35 mouse cellular contexts compared by ENCODE assay signal in genomic region chr4:148638302-148638701, GRCm38 (mm10). TPM values are rescaled to one million over a fixed set of nuclear protein-coding genes. Genes with fewer than 3 reads are reported as not detected.
A peak's percentile ranks its signal among the peaks of the same experiment; 100 is the strongest.
DNase-seq lines count a peak whose midpoint lies in the region; ATAC-seq and TF ChIP-seq lines count a peak whose summit lies in the region.
"Had no signal": no experiment of that assay in that cellular context is flagged by ENCODE, and none has a peak within 500 bp of the region (broad histone marks: within the 10 kb centered on the region; RNA-seq: fewer than 3 reads in every experiment).

No protein-coding gene starts in this region.

- no peak for ATAC-seq in intestine, embryonic 15.5 days
- no peak; the same call in 1 of the 2 replicates for ATAC-seq in intestine, embryonic 16.5 days
- ATAC-seq in lung, postnatal 0 days: peak; percentile 53; the same call in 1 of the 2 replicates
- ATAC-seq in megakaryocyte-erythroid progenitor cell, adult 5-6 weeks (replicated peaks; ENCODE audit: low FRiP score, low TSS enrichment, poor library complexity, severe bottlenecking): peak; percentile 67
- ATAC-seq: forebrain, embryonic 15.5 days; midbrain, embryonic 16.5 days had no signal

- no peaks in the 10 kb centered on the region for H3K27me3 ChIP-seq in intestine, embryonic 15.5 days (replicated peaks)
- H3K27me3 ChIP-seq in intestine, embryonic 16.5 days (replicated peaks; ENCODE audit: control insufficient read depth, insufficient read depth, low read length): no peaks in the 10 kb centered on the region
- H3K27me3 ChIP-seq in lung, postnatal 0 days (replicated peaks; ENCODE audit: insufficient read depth, low read length): no peaks in the 10 kb centered on the region
- H3K27me3 ChIP-seq: embryonic facial prominence, embryonic 13.5 days; forebrain, embryonic 15.5 days; heart, embryonic 13.5 days; limb, embryonic 15.5 days; liver, embryonic 13.5 days; stomach, embryonic 15.5 days had no signal

- no peaks in the 10 kb centered on the region for H3K9me3 ChIP-seq in intestine, embryonic 15.5 days
- no peaks in the 10 kb centered on the region for H3K9me3 ChIP-seq in intestine, embryonic 16.5 days (ENCODE audit: control insufficient read depth, low read length)
- H3K9me3 ChIP-seq in lung, postnatal 0 days (ENCODE audit: low read length): no peaks in the 10 kb centered on the region
- H3K9me3 ChIP-seq: embryonic facial prominence, embryonic 13.5 days; forebrain, embryonic 10.5 days; forebrain, embryonic 15.5 days; heart, embryonic 13.5 days; limb, embryonic 10.5 days; limb, embryonic 15.5 days; liver, embryonic 13.5 days; stomach, embryonic 15.5 days had no signal

- TF ChIP-seq CTCF in lung, postnatal 0 days (IDR thresholded peaks at IDR 0.05): no peak
- no peak for TF ChIP-seq CTCF in brain, embryonic 14.5 days (IDR thresholded peaks at IDR 0.05; ENCODE audit: borderline replicate concordance, extremely low read depth, insufficient read depth, insufficient read length)

- no peak for TF ChIP-seq EP300 in lung, postnatal 0 days (IDR thresholded peaks at IDR 0.05)

- no peak overlapping the region for H3K4me3 ChIP-seq in intestine, embryonic 15.5 days (replicated peaks)
- H3K4me3 ChIP-seq in intestine, embryonic 16.5 days (ENCODE audit: low read length): no peak overlapping the region
- H3K4me3 ChIP-seq in lung, postnatal 0 days (ENCODE audit: low read depth, low read length): no peak overlapping the region
- H3K4me3 ChIP-seq: embryonic facial prominence, embryonic 13.5 days; forebrain, embryonic 10.5 days; forebrain, embryonic 15.5 days; heart, adult 2 months; heart, embryonic 13.5 days; limb, embryonic 10.5 days; limb, embryonic 15.5 days; liver, embryonic 13.5 days; stomach, embryonic 15.5 days had no signal

- no peak overlapping the region for H3K27ac ChIP-seq in intestine, embryonic 15.5 days
- H3K27ac ChIP-seq in intestine, embryonic 16.5 days (ENCODE audit: low read length): no peak overlapping the region
- H3K27ac ChIP-seq in lung, postnatal 0 days (ENCODE audit: low read length): no peak overlapping the region
- H3K27ac ChIP-seq: embryonic facial prominence, embryonic 13.5 days; forebrain, embryonic 10.5 days; forebrain, embryonic 15.5 days; heart, adult 2 months; heart, embryonic 13.5 days; hindbrain, embryonic 14.5 days; limb, embryonic 10.5 days; limb, embryonic 15.5 days; liver, embryonic 13.5 days; macrophage; stomach, embryonic 15.5 days had no signal

- no peaks in the 10 kb centered on the region; the same call in 1 of the 2 replicates for H3K4me1 ChIP-seq in intestine, embryonic 15.5 days (replicated peaks)
- peaks cover 2% of the 10 kb centered on the region for H3K4me1 ChIP-seq in intestine, embryonic 16.5 days (ENCODE audit: control insufficient read depth, insufficient read depth, low read length)
- no peaks in the 10 kb centered on the region for H3K4me1 ChIP-seq in lung, postnatal 0 days (ENCODE audit: insufficient read depth, low read depth, low read length)
- H3K4me1 ChIP-seq: forebrain, embryonic 10.5 days; forebrain, embryonic 15.5 days; heart, embryonic 13.5 days; limb, embryonic 15.5 days; stomach, embryonic 15.5 days had no signal

- TF ChIP-seq POLR2A in brain, embryonic 14.5 days (IDR thresholded peaks at IDR 0.05; ENCODE audit: borderline replicate concordance, extremely low read depth, insufficient read depth, insufficient read length, poor library complexity, severe bottlenecking): no peak

- DNase-seq in lung, postnatal 0 days (ENCODE audit: low spot score): peak; percentile 28
- no peak for DNase-seq in lung, adult 18-20 months
- peak; percentile 6 for DNase-seq in brain, embryonic 14.5 days (ENCODE audit: low read depth)
- no peak for DNase-seq in left cerebral cortex, postnatal 36 days (ENCODE audit: low spot score in 2 of 2)
- no peak for DNase-seq in layer of hippocampus, postnatal 36 days
- DNase-seq: adrenal gland, adult 8-10 months; cerebellum, adult 11-12 months; cerebellum, adult 9-11 months; heart, adult 2 months; heart, postnatal 10 days; kidney, postnatal 4 days; liver, embryonic 13.5 days; lung, adult 2 months; right cerebral cortex, postnatal 25 days; thymus, postnatal 14 days had no signal

- 0 out of 2 replicates have a peak overlapping the region, but pooled peaks have one; percentile 4 for H3K4me2 ChIP-seq in intestine, embryonic 15.5 days (replicated peaks)
- H3K4me2 ChIP-seq in intestine, embryonic 16.5 days (ENCODE audit: low read depth, low read length): no peak overlapping the region
- H3K4me2 ChIP-seq in lung, postnatal 0 days (replicated peaks; ENCODE audit: low read depth, low read length): no peak overlapping the region
- H3K4me2 ChIP-seq: embryonic facial prominence, embryonic 13.5 days; forebrain, embryonic 15.5 days; heart, embryonic 13.5 days; hindbrain, embryonic 14.5 days; limb, embryonic 15.5 days; liver, embryonic 13.5 days; midbrain, embryonic 11.5 days; stomach, embryonic 15.5 days had no signal

- WGBS in intestine, embryonic 15.5 days: 43% methylated on average over 9 of the region's 9 CpGs
- WGBS in intestine, embryonic 16.5 days: 45% methylated on average over 9 of the region's 9 CpGs
- WGBS in lung, postnatal 0 days: 40% methylated on average over 9 of the region's 9 CpGs

- H3K9ac ChIP-seq in intestine, embryonic 15.5 days: no peak overlapping the region
- no peak overlapping the region for H3K9ac ChIP-seq in intestine, embryonic 16.5 days (ENCODE audit: low read depth, low read length)
- no peak overlapping the region for H3K9ac ChIP-seq in lung, postnatal 0 days (replicated peaks; ENCODE audit: low read depth)
- H3K9ac ChIP-seq: embryonic facial prominence, embryonic 13.5 days; forebrain, embryonic 15.5 days; heart, embryonic 13.5 days; hindbrain, embryonic 14.5 days; limb, embryonic 15.5 days; liver, embryonic 13.5 days; stomach, embryonic 15.5 days had no signal

- intact Hi-C loops in left cerebral cortex, postnatal 36 days (cut with DNase I): no loop called here

- no peaks in the 10 kb centered on the region for H3K36me3 ChIP-seq in intestine, embryonic 15.5 days
- H3K36me3 ChIP-seq in intestine, embryonic 16.5 days (ENCODE audit: control insufficient read depth, insufficient read depth, low read length): no peaks in the 10 kb centered on the region
- no peaks in the 10 kb centered on the region for H3K36me3 ChIP-seq in lung, postnatal 0 days (ENCODE audit: insufficient read depth, low read length)
- H3K36me3 ChIP-seq: embryonic facial prominence, embryonic 13.5 days; forebrain, embryonic 10.5 days; forebrain, embryonic 15.5 days; heart, embryonic 13.5 days; limb, embryonic 10.5 days; limb, embryonic 15.5 days; liver, embryonic 13.5 days; stomach, embryonic 15.5 days had no signal

RNA-seq across cellular contexts. Expression of gene Gm572, which starts 4.8 kb away (rescaled TPM):
- not detected in 2 replicates for polyA plus RNA-seq in intestine, embryonic 15.5 days (2015; fragmentation: Nextera tagmentation; extraction: Ambion mirVana)
- not detected in 2 replicates for polyA plus RNA-seq in intestine, embryonic 16.5 days (2015; fragmentation: Nextera tagmentation; extraction: Ambion mirVana)
- polyA plus RNA-seq in lung, postnatal 0 days (2015; fragmentation: Nextera tagmentation; extraction: Ambion mirVana): not detected in 2 replicates
- polyA plus RNA-seq in brain, embryonic 14.5 days (2012; rRNA removed): not detected in 2 replicates
- not detected in 2 replicates for total RNA-seq in megakaryocyte-erythroid progenitor cell, adult 5-6 weeks (2014; fragmentation: Nextera tagmentation)
- not detected in 2 replicates for total RNA-seq in megakaryocyte-erythroid progenitor cell, adult 5-6 weeks (2017)
- not detected for total RNA-seq in left cerebral cortex, postnatal 36 days (2021)
- not detected for total RNA-seq in layer of hippocampus, postnatal 36 days (2021)
- total RNA-seq: adrenal gland, adult 8-10 months; hematopoietic stem cell, adult 5-6 weeks; layer of hippocampus, adult 8-10 months; layer of hippocampus, postnatal 25 days had no signal
- polyA plus RNA-seq: embryonic facial prominence, embryonic 13.5 days; forebrain, embryonic 10.5 days; forebrain, embryonic 15.5 days; hindbrain, embryonic 14.5 days; intestine, embryonic 14.5 days; kidney, embryonic 14.5 days; limb, embryonic 10.5 days; limb, embryonic 15.5 days; liver, embryonic 13.5 days; macrophage; midbrain, embryonic 11.5 days; midbrain, embryonic 16.5 days; neural tube, embryonic 11.5 days had no signal

RNA-seq across cellular contexts. Expression of gene Tardbp, which starts 11.5 kb away (rescaled TPM):
- 272 and 318 TPM in 2 replicates for polyA plus RNA-seq in intestine, embryonic 15.5 days (2015; fragmentation: Nextera tagmentation; extraction: Ambion mirVana)
- 230 and 259 TPM in 2 replicates for polyA plus RNA-seq in intestine, embryonic 16.5 days (2015; fragmentation: Nextera tagmentation; extraction: Ambion mirVana)
- 124 and 157 TPM in 2 replicates for polyA plus RNA-seq in lung, postnatal 0 days (2015; fragmentation: Nextera tagmentation; extraction: Ambion mirVana)
- polyA plus RNA-seq in brain, embryonic 14.5 days (2012; rRNA removed): 438 and 625 TPM in 2 replicates
- 456 and 583 TPM in 2 replicates for total RNA-seq in megakaryocyte-erythroid progenitor cell, adult 5-6 weeks (2014; fragmentation: Nextera tagmentation)
- 804 and 881 TPM in 2 replicates for total RNA-seq in megakaryocyte-erythroid progenitor cell, adult 5-6 weeks (2017)
- total RNA-seq in left cerebral cortex, postnatal 36 days (2021): 100 to 1,000 TPM; 151 to 208 TPM
- total RNA-seq in layer of hippocampus, postnatal 36 days (2021): 100 to 1,000 TPM; 218 to 224 TPM

RNA-seq across cellular contexts. Expression of gene Masp2, which starts 35.9 kb away (rescaled TPM):
- 0.33 and 0.95 TPM in 2 replicates for polyA plus RNA-seq in intestine, embryonic 15.5 days (2015; fragmentation: Nextera tagmentation; extraction: Ambion mirVana)
- 0.29 and 0.84 TPM in 2 replicates for polyA plus RNA-seq in intestine, embryonic 16.5 days (2015; fragmentation: Nextera tagmentation; extraction: Ambion mirVana)
- 0.13 TPM in 1 of 2 replicates, not detected in the other for polyA plus RNA-seq in lung, postnatal 0 days (2015; fragmentation: Nextera tagmentation; extraction: Ambion mirVana)
- 1.6 and 2.6 TPM in 2 replicates for polyA plus RNA-seq in brain, embryonic 14.5 days (2012; rRNA removed)
- not detected in 2 replicates for total RNA-seq in megakaryocyte-erythroid progenitor cell, adult 5-6 weeks (2014; fragmentation: Nextera tagmentation)
- 0.33 TPM in 1 of 2 replicates, not detected in the other for total RNA-seq in megakaryocyte-erythroid progenitor cell, adult 5-6 weeks (2017)
- 1 to 10 TPM; 1.5 to 5.5 TPM for total RNA-seq in left cerebral cortex, postnatal 36 days (2021)
- total RNA-seq in layer of hippocampus, postnatal 36 days (2021): 1 to 10 TPM; 3.2 to 4.1 TPM
- polyA plus RNA-seq: forebrain, embryonic 10.5 days; heart, embryonic 13.5 days; kidney, embryonic 14.5 days had no signal

RNA-seq across cellular contexts. Expression of gene Srm, which starts 47.0 kb away (rescaled TPM):
- polyA plus RNA-seq in intestine, embryonic 15.5 days (2015; fragmentation: Nextera tagmentation; extraction: Ambion mirVana): 207 and 224 TPM in 2 replicates
- 155 and 170 TPM in 2 replicates for polyA plus RNA-seq in intestine, embryonic 16.5 days (2015; fragmentation: Nextera tagmentation; extraction: Ambion mirVana)
- polyA plus RNA-seq in lung, postnatal 0 days (2015; fragmentation: Nextera tagmentation; extraction: Ambion mirVana): 45.8 and 46.6 TPM in 2 replicates
- polyA plus RNA-seq in brain, embryonic 14.5 days (2012; rRNA removed): 96.7 and 108 TPM in 2 replicates
- 261 and 281 TPM in 2 replicates for total RNA-seq in megakaryocyte-erythroid progenitor cell, adult 5-6 weeks (2014; fragmentation: Nextera tagmentation)
- total RNA-seq in megakaryocyte-erythroid progenitor cell, adult 5-6 weeks (2017): 31.8 and 77.4 TPM in 2 replicates
- 10 to 100 TPM; 73.4 to 79.1 TPM for total RNA-seq in left cerebral cortex, postnatal 36 days (2021)
- total RNA-seq in layer of hippocampus, postnatal 36 days (2021): 10 to 100 TPM; 68.4 to 70.0 TPM

Comparison
In these comparisons a context has a peak if more than half of its experiments do, and no peak if none do; other contexts are left out.
1. DNase-seq: peak in lung, postnatal 0 days (single experiment) and brain, embryonic 14.5 days (single experiment); none in lung, adult 18-20 months (0 of 2), left cerebral cortex, postnatal 36 days (0 of 2) and layer of hippocampus, postnatal 36 days (0 of 2).
2. ATAC-seq: peak in lung, postnatal 0 days (single experiment) and megakaryocyte-erythroid progenitor cell, adult 5-6 weeks (single experiment); none in intestine, embryonic 15.5 days (single experiment) and intestine, embryonic 16.5 days (single experiment).